Mouse (Mus musculus): ENCODE measurements around the gene Fam168b.

- TF ChIP-seq CTCF (IDR thresholded peaks at IDR 0.05; ENCODE audit: insufficient read depth, low read length) (no peak), POLR2A (IDR thresholded peaks at IDR 0.05; ENCODE audit: borderline replicate concordance, extremely low read depth, low read depth, low read length) (no peak)
Measured at GRCm38 (mm10) chr1:34783538-34784161, 59.2 kb downstream of the Fam168b start.

All from lung, adult 2 months (tissue).